Mouse (Mus musculus): ENCODE measurements at regions not wholly inside any gene's neighbourhood (a gene's known extent, or its start where the extent isn't known, plus 50 kb on each side); places are given as distances from the start of the nearest gene placed in this dataset.

- no peak for TF ChIP-seq CTCF (conservative IDR thresholded peaks at IDR 0.05; ENCODE audit: insufficient read depth, insufficient read length, low read depth, low read length)
- TF ChIP-seq POLR2A (IDR thresholded peaks at IDR 0.05; ENCODE audit: low read depth, low read length) = no peak
Observed at GRCm38 (mm10) chr7:136032026-136032425, 315.9 kb upstream of the Mki67 start.
